Mouse (Mus musculus): ENCODE data around the gene Polr2e.

DNA sequence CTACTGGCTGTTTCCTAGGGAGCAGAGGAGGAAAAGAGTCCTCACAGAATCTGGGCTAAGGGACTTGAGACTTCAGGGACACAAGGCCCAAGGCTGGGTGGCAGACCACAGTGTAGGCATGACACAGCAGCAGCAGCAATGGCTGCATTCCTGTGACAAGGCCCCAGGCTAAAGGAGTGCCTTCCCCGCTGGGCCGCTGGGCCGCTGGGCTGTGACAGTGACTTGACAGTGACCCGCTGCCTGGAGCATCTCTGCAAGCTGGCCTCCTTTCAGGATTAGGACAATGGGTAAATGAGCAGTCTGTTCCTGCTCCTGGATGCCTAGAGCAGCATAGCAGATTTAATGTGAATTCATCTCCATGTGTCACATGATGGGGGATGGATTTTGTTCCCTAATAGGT is 4.5 kb upstream of the Polr2e start:
- no peak for TF ChIP-seq POLR2A (IDR thresholded peaks at IDR 0.05; ENCODE audit: borderline replicate concordance, low read depth, low read length)
- TF ChIP-seq CTCF (IDR thresholded peaks at IDR 0.05; ENCODE audit: low read depth, low read length) = no peak
